Mouse (Mus musculus) kidney, embryonic 16.5 days (tissue): Measurements from ENCODE around the gene Tomm20. TPM values are rescaled to one million over a fixed set of nuclear protein-coding genes. Genes with fewer than 3 reads are reported as not detected.
"Not testable (repeated sequence)": the region's sequence is repeated elsewhere in the genome, so short reads cannot be mapped to it uniquely, and the experiment has no call there.

Experiments
- ATAC-seq: fragments of 200-750 bp; cut with Nextera tagmentation; 2 replicates; pipeline ENCODE4 v1.8.0; 2017; ENCODE audit warnings: moderate TSS enrichment; ENCODE audit not compliant: low FRiP score, low TSS enrichment
- H3K27ac ChIP-seq: fragments of 300-500 bp; sonication (generic); 2 replicates; pipeline ENCODE4 v1.5.1; 2014; ENCODE audit warnings: low read length
- H3K27me3 ChIP-seq: fragments of 300-500 bp; sonication (generic); 2 replicates; pipeline ENCODE4 v1.6.1; 2014; ENCODE audit warnings: low read length, control low read depth, mixed read lengths; ENCODE audit not compliant: insufficient read depth
- H3K36me3 ChIP-seq: fragments of 300-500 bp; sonication (generic); 2 replicates; pipeline ENCODE4 v1.6.1; 2014; ENCODE audit warnings: low read length, control low read depth, mixed read lengths; ENCODE audit not compliant: insufficient read depth
- H3K4me1 ChIP-seq: fragments of 300-500 bp; sonication (generic); 2 replicates; pipeline ENCODE4 v1.6.1; 2014; ENCODE audit warnings: low read length, control low read depth, mixed read lengths; ENCODE audit not compliant: insufficient read depth
- H3K4me2 ChIP-seq: fragments of 300-500 bp; sonication (generic); replicated peaks from 2 replicates; pipeline ENCODE4 v1.6.1; 2014; ENCODE audit warnings: low read depth, low read length
- H3K4me3 ChIP-seq: fragments of 300-500 bp; sonication (generic); 2 replicates; pipeline ENCODE4 v1.5.1; 2014; ENCODE audit warnings: mild to moderate bottlenecking, low read length
- H3K9ac ChIP-seq: fragments of 300-500 bp; sonication (generic); replicated peaks from 2 replicates; pipeline ENCODE4 v1.6.1; 2014; ENCODE audit warnings: low read length
- H3K9me3 ChIP-seq: fragments of 300-500 bp; sonication (generic); 2 replicates; pipeline ENCODE4 v1.6.1; 2016; ENCODE audit warnings: low read length, control low read depth
- WGBS: fragments of 180-500 bp; shearing (Covaris S2); extraction: QIAGEN DNeasy Blood & Tissue Kit; methylation state at CpG from one replicate; pipeline ENCODE4 v1.1.7; 2014; 5-methylcytosine and 5-hydroxymethylcytosine counted together
- polyA plus RNA-seq: library from polyadenylated mRNA; unstranded; fragments of >200 nt; fragmentation: Nextera tagmentation; extraction: Ambion mirVana; gene quantifications from 2 replicates; pipeline ENCODE4 v1.2.1, GENCODE M21; 2015

Gene Tomm20
- polyA plus RNA-seq, 1 experiment from 2014 or later, result 258 TPM

DNA sequence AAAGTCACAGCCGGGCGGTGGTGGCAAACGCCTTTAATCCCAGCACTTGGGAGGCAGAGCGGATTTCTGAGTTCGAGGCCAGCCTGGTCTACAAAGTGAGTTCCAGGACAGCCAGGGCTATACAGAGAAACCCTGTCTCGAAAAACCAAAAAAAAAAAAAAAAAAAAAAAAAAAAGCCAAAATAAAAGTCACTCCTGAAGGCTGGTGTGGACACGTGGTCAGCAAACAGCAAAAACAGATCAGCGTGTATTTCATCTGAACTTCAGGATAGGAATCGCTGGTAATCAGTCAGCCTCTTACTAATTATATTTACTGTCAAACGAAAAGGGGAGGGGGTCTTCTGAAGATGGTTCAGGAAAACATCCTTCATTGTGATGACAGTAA is 31.5 kb downstream of the Tomm20 start:
- not testable (repeated sequence) for H3K9me3 ChIP-seq, H3K4me2 ChIP-seq, ATAC-seq, H3K27ac ChIP-seq, H3K36me3 ChIP-seq, H3K27me3 ChIP-seq, H3K4me3 ChIP-seq, H3K9ac ChIP-seq
- peaks cover 31% of the 10 kb centered on the region for H3K4me1 ChIP-seq
- WGBS, result 71% methylated on average over 9 of the region's 10 CpGs

DNA sequence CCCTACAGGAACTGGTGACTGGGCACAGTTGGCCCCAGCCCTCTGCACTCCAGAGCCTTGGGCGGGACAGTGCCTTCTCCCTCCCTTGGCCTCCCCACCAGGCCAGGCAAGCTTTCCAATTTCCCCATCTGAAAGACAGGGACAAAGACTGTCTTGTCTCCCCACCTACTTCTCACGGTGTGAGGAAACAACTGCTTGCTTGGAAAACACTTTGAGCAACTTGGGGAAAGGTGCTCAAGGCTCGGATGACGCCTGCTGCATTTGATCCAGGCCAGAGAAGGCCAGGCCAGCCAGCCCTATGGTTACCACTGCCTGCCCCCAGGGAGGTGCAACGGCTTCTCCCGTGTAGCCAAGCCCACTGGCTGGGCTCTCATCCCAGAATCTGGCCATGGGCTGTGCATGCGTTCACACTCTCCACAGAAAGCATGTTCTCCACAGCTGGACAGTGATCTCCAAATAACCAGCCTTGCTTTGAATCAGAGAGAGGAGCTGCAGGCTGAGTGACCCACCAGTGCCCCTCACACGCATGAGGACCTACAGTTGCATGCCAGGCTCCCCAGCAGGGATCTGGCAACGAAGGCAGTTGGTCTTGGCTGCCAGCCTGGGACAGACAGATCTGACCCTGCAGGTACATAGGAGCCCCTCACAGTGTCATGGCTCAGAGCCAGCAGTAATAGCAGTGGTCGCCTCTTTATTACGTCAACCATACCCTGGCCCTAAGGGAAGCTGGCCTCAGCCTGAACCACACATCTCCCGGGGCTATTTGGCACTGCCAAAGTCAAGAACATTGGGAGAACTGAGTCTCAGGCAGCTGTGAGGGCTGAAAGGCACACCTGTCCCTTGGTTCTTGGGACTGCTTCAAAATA is 32.2 kb downstream of the Tomm20 start:
- H3K36me3 ChIP-seq, result no peaks in the 10 kb centered on the region
- H3K27me3 ChIP-seq, result no peaks in the 10 kb centered on the region
- ATAC-seq, result 0 out of 2 replicates have a peak, but pooled peaks have one; percentile 24
- peak overlapping the region; percentile 9; the same call in 1 of the 2 replicates for H3K27ac ChIP-seq
- no peak overlapping the region for H3K4me2 ChIP-seq
- no peak overlapping the region for H3K4me3 ChIP-seq
- H3K9me3 ChIP-seq, result no peaks in the 10 kb centered on the region
- 47% methylated on average over 12 of the region's 12 CpGs for WGBS
- H3K9ac ChIP-seq, result peak overlapping the region; percentile 24; the same call in 1 of the 2 replicates
- peaks cover 34% of the 10 kb centered on the region for H3K4me1 ChIP-seq

DNA sequence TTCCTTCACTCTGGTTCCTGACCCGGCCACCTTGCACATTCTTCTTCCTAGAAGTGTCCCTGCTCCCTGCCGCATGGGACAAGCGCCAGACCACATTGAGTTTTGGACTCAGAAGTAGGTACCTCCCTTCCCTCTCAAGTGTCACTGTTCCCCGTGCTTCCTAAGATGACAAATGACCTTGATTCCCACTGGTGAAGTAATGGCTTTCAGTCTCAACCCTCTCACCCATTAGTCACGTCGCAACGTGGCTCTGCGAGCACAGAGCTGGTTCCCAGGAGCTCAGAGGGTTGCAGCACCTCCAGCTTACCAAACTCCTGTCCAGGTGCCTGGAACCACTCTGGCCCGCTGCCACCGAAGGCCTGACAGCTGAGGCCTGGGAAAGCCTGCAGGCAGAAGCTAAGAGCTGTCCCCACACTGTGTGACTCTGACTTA is 36.3 kb downstream of the Tomm20 start:
- WGBS, result 52% methylated on average over 10 of the region's 10 CpGs
- Histone ChIP-seq H3K27me3 (no peaks in the 10 kb centered on the region), H3K4me3 (no peak overlapping the region), H3K4me1 (peaks cover 34% of the 10 kb centered on the region), H3K9me3 (no peaks in the 10 kb centered on the region), H3K36me3 (no peaks in the 10 kb centered on the region), H3K9ac (no peak overlapping the region), H3K4me2 (no peak overlapping the region), H3K27ac (no peak overlapping the region)
- no peak for ATAC-seq

DNA sequence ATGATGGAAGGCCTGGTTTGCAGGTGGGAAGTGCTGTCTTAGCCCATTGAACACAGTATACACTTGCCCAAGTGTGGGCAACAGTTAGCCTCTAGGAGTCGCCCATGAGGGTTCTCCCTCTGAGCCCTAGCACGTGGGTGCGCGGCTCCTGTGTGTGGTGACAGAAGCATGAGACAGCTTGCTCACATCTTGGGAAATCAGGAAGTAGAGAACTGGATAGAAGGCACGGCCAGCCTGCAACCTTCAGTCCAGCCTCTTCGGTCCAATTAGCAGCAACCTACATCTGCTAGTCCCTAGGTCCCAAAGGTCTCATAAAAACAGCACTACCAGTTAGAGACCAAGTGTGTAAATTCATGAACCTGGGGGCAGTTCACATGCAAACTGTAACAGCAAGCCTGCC is 36.8 kb downstream of the Tomm20 start:
- no peak overlapping the region for H3K4me3 ChIP-seq
- peaks cover 31% of the 10 kb centered on the region for H3K4me1 ChIP-seq
- H3K9ac ChIP-seq, result no peak overlapping the region
- no peaks in the 10 kb centered on the region for H3K36me3 ChIP-seq
- ATAC-seq, result peak; percentile 17; the same call in 1 of the 2 replicates
- H3K9me3 ChIP-seq, result no peaks in the 10 kb centered on the region
- H3K4me2 ChIP-seq, result no peak overlapping the region
- 56% methylated on average over 6 of the region's 6 CpGs for WGBS
- no peak overlapping the region for H3K27ac ChIP-seq
- H3K27me3 ChIP-seq, result no peaks in the 10 kb centered on the region

DNA sequence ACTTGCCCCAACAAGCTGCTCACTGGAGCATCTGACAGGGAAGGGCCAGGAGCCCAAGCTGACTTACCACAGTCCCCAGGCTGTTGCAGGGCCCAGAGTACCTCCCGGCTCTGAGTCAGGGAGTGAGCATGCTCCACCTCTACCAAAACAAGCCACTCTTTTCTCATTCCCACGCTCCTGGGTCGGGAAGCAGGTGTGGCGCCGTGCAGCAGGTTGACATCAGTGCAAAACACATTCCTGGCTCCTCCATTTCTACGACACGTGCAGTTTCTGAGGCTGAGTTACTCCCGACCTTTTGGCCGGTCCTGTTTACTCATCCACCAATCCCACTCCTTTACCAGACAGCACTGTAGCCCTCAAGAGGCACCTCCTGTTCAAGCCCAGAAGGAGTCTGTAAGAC is 37.7 kb downstream of the Tomm20 start:
- Histone ChIP-seq H3K27ac (no peak overlapping the region), H3K4me3 (no peak overlapping the region), H3K4me2 (no peak overlapping the region), H3K4me1 (peaks cover 23% of the 10 kb centered on the region; the same call in 1 of the 2 replicates), H3K36me3 (no peaks in the 10 kb centered on the region), H3K27me3 (no peaks in the 10 kb centered on the region), H3K9me3 (no peaks in the 10 kb centered on the region), H3K9ac (no peak overlapping the region)
- peak; percentile 53 for ATAC-seq
- 61% methylated on average over 9 of the region's 9 CpGs for whole genome bisulfite sequencing

DNA sequence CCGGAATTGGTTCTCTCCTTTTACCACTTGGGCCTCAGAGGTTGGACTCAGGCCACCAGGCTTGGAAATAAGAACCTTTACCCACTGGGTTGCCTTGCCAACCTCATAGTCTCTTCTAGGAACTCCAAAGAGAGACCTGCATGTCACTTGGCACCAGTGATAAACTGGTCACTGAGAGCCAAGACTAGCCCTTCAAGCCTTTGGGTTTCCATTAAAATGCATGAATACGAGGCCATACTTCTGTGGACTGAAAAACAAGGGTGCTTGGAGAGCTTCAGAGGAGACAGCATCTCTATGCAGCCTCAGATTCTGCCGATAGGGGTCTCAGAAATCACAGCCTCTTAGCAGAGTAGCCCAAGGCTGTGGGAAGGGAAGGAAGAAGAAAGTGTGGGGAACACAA is 38.3 kb downstream of the Tomm20 start:
- ATAC-seq, result no peak
- Histone ChIP-seq H3K36me3 (no peaks in the 10 kb centered on the region), H3K27me3 (no peaks in the 10 kb centered on the region), H3K27ac (no peak overlapping the region), H3K9me3 (no peaks in the 10 kb centered on the region), H3K4me1 (peaks cover 22% of the 10 kb centered on the region; the same call in 1 of the 2 replicates), H3K9ac (no peak overlapping the region), H3K4me3 (no peak overlapping the region), H3K4me2 (no peak overlapping the region)
- WGBS, result 85% methylated on average over 3 of the region's 3 CpGs

DNA sequence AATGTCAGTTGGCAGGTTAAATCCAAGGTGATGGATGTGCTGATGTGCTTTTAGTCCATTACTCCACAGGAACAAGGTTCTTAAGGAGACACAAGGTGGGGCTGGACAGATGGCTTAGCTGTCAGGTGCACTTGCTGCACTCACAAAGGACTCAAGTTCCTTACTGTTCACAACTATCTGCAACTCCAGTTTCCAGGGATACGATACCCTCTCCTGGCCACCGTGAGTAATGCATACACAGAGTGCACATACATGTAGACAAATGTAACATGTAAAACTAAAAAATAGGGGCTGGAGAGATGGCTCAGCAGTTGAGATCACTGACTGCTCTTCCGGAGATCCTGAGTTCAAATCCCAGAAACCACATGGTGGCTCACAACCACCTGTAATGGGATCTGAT is 40.3 kb downstream of the Tomm20 start:
- WGBS, result 83% methylated on average over 3 of the region's 3 CpGs
- ATAC-seq, result no peak

DNA sequence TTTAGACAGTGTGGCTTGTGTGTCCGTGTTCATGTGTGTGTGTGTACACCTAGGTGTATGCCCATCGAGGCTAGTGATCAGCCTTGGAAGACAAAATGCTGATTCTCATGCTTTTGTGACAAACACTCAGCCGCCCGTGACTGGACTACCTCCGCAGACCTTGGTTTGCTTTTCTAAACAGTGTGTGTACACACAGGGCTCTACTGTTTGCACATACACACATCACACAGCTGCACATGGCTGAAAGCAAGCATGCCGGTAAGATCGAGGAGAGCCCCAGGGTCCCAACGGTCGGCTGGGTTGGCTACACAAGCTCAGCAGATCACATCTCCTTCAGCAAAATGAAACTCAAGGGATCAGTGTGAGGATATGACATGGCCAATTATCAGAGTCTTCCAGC is 41.7 kb downstream of the Tomm20 start:
- 76% methylated on average over 9 of the region's 9 CpGs for WGBS
- Histone ChIP-seq H3K4me3 (no peak overlapping the region), H3K36me3 (no peaks in the 10 kb centered on the region), H3K4me2 (no peak overlapping the region), H3K4me1 (peaks cover 14% of the 10 kb centered on the region; the same call in 1 of the 2 replicates), H3K27ac (no peak overlapping the region), H3K9ac (no peak overlapping the region), H3K27me3 (no peaks in the 10 kb centered on the region), H3K9me3 (no peaks in the 10 kb centered on the region)
- no peak for ATAC-seq

More for the DNA sequence above, 40.3 kb downstream of the Tomm20 start:
- no peaks in the 10 kb centered on the region for H3K36me3 ChIP-seq
- H3K4me1 ChIP-seq, result peaks cover 22% of the 10 kb centered on the region; the same call in 1 of the 2 replicates
- H3K4me3 ChIP-seq, result no peak overlapping the region
- H3K27me3 ChIP-seq, result no peaks in the 10 kb centered on the region
- no peak overlapping the region for H3K4me2 ChIP-seq
- no peak overlapping the region for H3K27ac ChIP-seq
- H3K9me3 ChIP-seq, result no peaks in the 10 kb centered on the region
- H3K9ac ChIP-seq, result no peak overlapping the region

DNA sequence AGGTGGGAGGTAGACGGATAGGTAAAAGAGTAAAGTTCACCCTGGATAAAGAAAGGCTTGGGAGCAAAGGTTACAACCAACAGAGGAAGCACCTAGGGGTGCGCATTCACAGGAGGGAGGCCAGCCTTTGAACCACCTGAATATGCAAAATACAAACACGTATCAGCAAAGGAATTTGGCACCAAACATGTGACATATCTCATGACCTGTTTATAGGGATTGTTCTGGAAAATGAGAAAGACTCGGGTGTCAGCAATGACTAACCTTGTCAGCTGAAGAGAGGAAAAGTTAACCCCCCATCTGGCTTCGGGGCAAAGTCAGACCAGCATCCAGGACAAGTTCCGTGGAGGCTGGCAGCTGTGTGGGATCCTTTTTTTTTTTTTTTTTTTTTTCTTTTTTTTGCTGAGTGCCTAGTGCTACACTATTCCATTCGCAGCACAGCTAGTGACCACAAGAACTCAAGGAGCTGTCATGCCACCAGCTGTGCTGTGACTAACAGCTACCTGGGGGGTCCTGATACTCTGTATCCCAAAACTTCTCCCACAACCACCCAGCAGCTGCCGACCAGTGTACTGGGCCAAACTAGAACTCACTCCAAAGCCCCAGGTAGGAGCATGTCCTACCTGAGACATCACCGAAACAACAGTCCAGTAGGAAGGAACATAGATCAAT is 42.3 kb downstream of the Tomm20 start:
- ATAC-seq, result no peak
- Histone ChIP-seq H3K27me3 (no peaks in the 10 kb centered on the region), H3K27ac (no peak overlapping the region), H3K9me3 (no peaks in the 10 kb centered on the region), H3K9ac (no peak overlapping the region), H3K4me2 (no peak overlapping the region), H3K36me3 (no peaks in the 10 kb centered on the region), H3K4me3 (no peak overlapping the region), H3K4me1 (peaks cover 10% of the 10 kb centered on the region; the same call in 1 of the 2 replicates)
- WGBS, result 62% methylated on average over 9 of the region's 9 CpGs

DNA sequence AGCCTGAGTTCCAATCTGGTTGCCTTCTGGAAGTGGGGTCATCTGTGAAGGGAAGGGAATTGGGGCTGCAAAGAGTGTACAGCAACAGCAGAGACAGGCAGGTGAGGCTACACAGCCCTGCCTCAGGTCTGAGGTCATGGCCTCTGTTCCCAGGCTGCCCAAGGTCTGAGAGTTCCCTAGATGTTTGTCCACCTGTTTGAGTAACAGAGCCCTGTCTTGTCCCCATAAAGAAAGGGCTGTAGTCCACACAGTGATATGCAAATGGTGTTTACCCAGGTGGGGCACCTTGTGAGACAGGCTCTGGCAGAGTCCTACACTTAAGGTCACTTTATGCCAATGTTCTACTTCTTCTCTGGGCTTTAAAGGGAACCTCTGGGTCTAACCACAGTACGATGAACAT is 44.0 kb downstream of the Tomm20 start:
- Histone ChIP-seq H3K9ac (no peak overlapping the region), H3K4me3 (no peak overlapping the region), H3K4me1 (peaks cover 3% of the 10 kb centered on the region; the same call in 1 of the 2 replicates), H3K36me3 (no peaks in the 10 kb centered on the region), H3K9me3 (no peaks in the 10 kb centered on the region), H3K27ac (no peak overlapping the region), H3K4me2 (no peak overlapping the region), H3K27me3 (no peaks in the 10 kb centered on the region)
- ATAC-seq, result no peak
- WGBS, result 89% methylated on average over 1 of the region's 1 CpGs
